Mouse (Mus musculus): ENCODE results near the gene Fcrlb.
"Not testable (repeated sequence)": the region's sequence is repeated elsewhere in the genome, so short reads cannot be mapped to it uniquely, and the experiment has no call there.

Fcrlb gene

GRCm38 (mm10) chr1:170912891-170913615, at the start of gene Fcrlb:
Fcrlb (minus strand) TSS chr1:170912941.
- ATAC-seq (ENCODE audit: low TSS enrichment): no peak

- ATAC-seq (ENCODE audit: low TSS enrichment): no peak
Measured at GRCm38 (mm10) chr1:170962301-170962700, 49.6 kb upstream of the Fcrlb start.

- ATAC-seq (ENCODE audit: low TSS enrichment): no peak
Measured at GRCm38 (mm10) chr1:170961101-170961500, 48.4 kb upstream of the Fcrlb start.

- ATAC-seq (ENCODE audit: low TSS enrichment): no peak
Measured at GRCm38 (mm10) chr1:170959791-170960190, 47.0 kb upstream of the Fcrlb start.

- no peak for ATAC-seq (ENCODE audit: low TSS enrichment)
Measured at GRCm38 (mm10) chr1:170958225-170958624, 45.5 kb upstream of the Fcrlb start.

GRCm38 (mm10) chr1:170953192-170953591, 40.5 kb upstream of the Fcrlb start:
- ATAC-seq (ENCODE audit: low TSS enrichment): no peak

GRCm38 (mm10) chr1:170950772-170951171, 38.0 kb upstream of the Fcrlb start:
- ATAC-seq (ENCODE audit: low TSS enrichment): no peak

- not testable (repeated sequence) for ATAC-seq (ENCODE audit: low TSS enrichment)
Measured at GRCm38 (mm10) chr1:170944908-170945307, 32.2 kb upstream of the Fcrlb start.

GRCm38 (mm10) chr1:170944151-170944550, 31.4 kb upstream of the Fcrlb start:
- ATAC-seq (ENCODE audit: low TSS enrichment): not testable (repeated sequence)

GRCm38 (mm10) chr1:170939255-170939654, 26.5 kb upstream of the Fcrlb start:
- no peak for ATAC-seq (ENCODE audit: low TSS enrichment)

- no peak for ATAC-seq (ENCODE audit: low TSS enrichment)
Measured at GRCm38 (mm10) chr1:170934383-170934782, 21.6 kb upstream of the Fcrlb start.

- no peak for ATAC-seq (ENCODE audit: low TSS enrichment)
Measured at GRCm38 (mm10) chr1:170933940-170934339, 21.2 kb upstream of the Fcrlb start.

- ATAC-seq (ENCODE audit: low TSS enrichment): no peak
Measured at GRCm38 (mm10) chr1:170933386-170933920, 20.7 kb upstream of the Fcrlb start.

- ATAC-seq (ENCODE audit: low TSS enrichment): no peak
Measured at GRCm38 (mm10) chr1:170932043-170932442, 19.3 kb upstream of the Fcrlb start.

- no peak for ATAC-seq (ENCODE audit: low TSS enrichment)
Measured at GRCm38 (mm10) chr1:170929245-170929644, 16.5 kb upstream of the Fcrlb start.

GRCm38 (mm10) chr1:170928467-170928866, 15.7 kb upstream of the Fcrlb start:
- no peak for ATAC-seq (ENCODE audit: low TSS enrichment)

- no peak for ATAC-seq (ENCODE audit: low TSS enrichment)
Measured at GRCm38 (mm10) chr1:170927378-170927777, 14.6 kb upstream of the Fcrlb start, which contains the start of gene Fcrla. Fcrla (minus strand) TSS chr1:170927583.

- ATAC-seq (ENCODE audit: low TSS enrichment): no peak
Measured at GRCm38 (mm10) chr1:170926941-170927340, 14.2 kb upstream of the Fcrlb start.

- no peak for ATAC-seq (ENCODE audit: low TSS enrichment)
Measured at GRCm38 (mm10) chr1:170924485-170924884, 11.7 kb upstream of the Fcrlb start.

GRCm38 (mm10) chr1:170919308-170919707, 6.6 kb upstream of the Fcrlb start:
- ATAC-seq (ENCODE audit: low TSS enrichment): no peak

- ATAC-seq (ENCODE audit: low TSS enrichment): no peak
Measured at GRCm38 (mm10) chr1:170915657-170916056, 2.9 kb upstream of the Fcrlb start.

GRCm38 (mm10) chr1:170911907-170912660, 657 bp downstream of the Fcrlb start:
- no peak for ATAC-seq (ENCODE audit: low TSS enrichment)

- ATAC-seq (ENCODE audit: low TSS enrichment): peak; percentile 76
Measured at GRCm38 (mm10) chr1:170908341-170908740, 4.4 kb downstream of the Fcrlb start.

Measured in frontal cortex, adult (tissue).